Mouse (Mus musculus) liver, embryonic 14.5 days (tissue): Measurements from ENCODE around the gene Slc25a19. TPM values are rescaled to one million over a fixed set of nuclear protein-coding genes. Genes with fewer than 3 reads are reported as not detected.
"Not testable (repeated sequence)": the region's sequence is repeated elsewhere in the genome, so short reads cannot be mapped to it uniquely, and the experiment has no call there.

ENCODE experiments used
- ATAC-seq: fragments of 200-750 bp; cut with Nextera tagmentation; 2 replicates; pipeline ENCODE4 v1.8.0; 2017; ENCODE audit warnings: moderate number of reproducible peaks, mild to moderate bottlenecking, moderate library complexity; ENCODE audit not compliant: insufficient read depth
- DNase-seq, 3 experiments: peaks; one replicate each; pipeline ENCODE4 v3.0.0-alpha.2; 2012 to 2013; ENCODE audit warnings: low read depth in 3 of 3, low spot score in 3 of 3
- H3K27ac ChIP-seq: fragments of 300-500 bp; sonication (generic); 2 replicates; pipeline ENCODE4 v1.5.1; 2014; ENCODE audit warnings: moderate library complexity, mild to moderate bottlenecking, control low read depth, inconsistent platforms
- H3K27me3 ChIP-seq: fragments of 300-500 bp; sonication (generic); 2 replicates; pipeline ENCODE4 v1.6.1; 2014; ENCODE audit warnings: mild to moderate bottlenecking, low read length, moderate library complexity; ENCODE audit not compliant: control insufficient read depth, insufficient read depth
- H3K36me3 ChIP-seq: fragments of 300-500 bp; sonication (generic); replicated peaks from 2 replicates; pipeline ENCODE4 v1.6.1; 2014; ENCODE audit warnings: low read depth; ENCODE audit not compliant: control insufficient read depth, insufficient read depth
- H3K4me1 ChIP-seq, 2 experiments: fragments of 200-500 bp in 1 of 2; fragments of 300-500 bp in 1 of 2; sonication (generic) in 1 of 2; replicated peaks; 2 replicates each; pipeline ENCODE4 v1.6.1; 2012 to 2014; ENCODE audit warnings: antibody characterized with exemption in 1 of 2, inconsistent platforms in 1 of 2, low read length in 1 of 2; ENCODE audit not compliant: control insufficient read depth in 2 of 2, insufficient read depth in 2 of 2
- H3K4me2 ChIP-seq: fragments of 300-500 bp; sonication (generic); 2 replicates; pipeline ENCODE4 v1.6.1; 2014; ENCODE audit warnings: low read depth, mild to moderate bottlenecking, control low read depth, moderate library complexity
- H3K4me3 ChIP-seq, 2 experiments: fragments of 200-500 bp in 1 of 2; fragments of 300-500 bp in 1 of 2; sonication (generic) in 1 of 2; 2 replicates each; pipeline ENCODE4 v1.5.1; 2012 to 2014; ENCODE audit warnings: low read depth in 2 of 2, low read length in 2 of 2, mild to moderate bottlenecking in 2 of 2, control low read depth in 1 of 2, inconsistent platforms in 1 of 2, moderate library complexity in 1 of 2; ENCODE audit not compliant: insufficient read depth in 1 of 2
- H3K9ac ChIP-seq: fragments of 300-500 bp; sonication (generic); replicated peaks from 2 replicates; pipeline ENCODE4 v1.6.1; 2014; ENCODE audit warnings: mild to moderate bottlenecking, control low read depth, moderate library complexity
- H3K9me3 ChIP-seq: fragments of 300-500 bp; sonication (generic); 2 replicates; pipeline ENCODE4 v1.6.1; 2016; ENCODE audit warnings: low read length, mixed read lengths; ENCODE audit not compliant: control insufficient read depth
- CTCF ChIP-seq: IDR thresholded peaks from 2 replicates; pipeline ENCODE4 v1.5.1; 2016; ENCODE audit warnings: antibody characterized with exemption, low read depth, control low read depth
- EP300 ChIP-seq: IDR thresholded peaks from 2 replicates; pipeline ENCODE4 v1.6.1; 2016; ENCODE audit warnings: antibody characterized with exemption, low read depth
- WGBS: fragments of 180-500 bp; shearing (Covaris S2); extraction: QIAGEN DNeasy Blood & Tissue Kit; methylation state at CpG from one replicate; pipeline ENCODE4 v1.1.7; 2014; ENCODE audit not compliant: insufficient replicate concordance; 5-methylcytosine and 5-hydroxymethylcytosine counted together
- polyA plus RNA-seq, 2 experiments: library from polyadenylated mRNA; depleted of rRNA in 1 of 2; stranded (reverse) in 1 of 2; unstranded in 1 of 2; fragments of >200 nt; fragmentation: Nextera tagmentation in 1 of 2; extraction: Ambion mirVana in 1 of 2; gene quantifications; 2 replicates each; pipeline versions ENCODE4 v1.2.1 to v1.2.3; 2012 to 2014

Slc25a19 gene
- polyA plus RNA-seq, 2 experiments = 8.5 to 10.5 TPM

DNA sequence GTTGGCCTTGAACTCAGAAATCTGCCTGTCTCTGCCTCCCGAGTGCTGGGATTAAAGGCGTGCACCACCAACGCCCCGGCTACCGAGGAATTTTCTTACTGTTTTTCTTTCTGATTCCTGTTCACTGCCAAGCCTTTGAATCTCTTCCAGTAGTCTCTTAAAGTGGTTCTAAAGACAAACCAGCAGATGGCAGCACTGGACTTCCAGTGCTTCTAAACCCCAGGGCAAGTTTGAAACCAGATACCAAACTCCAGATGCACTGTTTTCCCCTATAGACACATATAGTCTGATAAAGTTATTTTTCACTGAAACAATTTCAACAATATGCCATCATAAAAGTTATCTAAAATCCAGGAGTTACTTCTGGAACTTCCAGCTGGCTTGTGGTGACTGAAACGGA is 19.4 kb upstream of the Slc25a19 start:
- Histone ChIP-seq H3K27me3 (no peaks in the 10 kb centered on the region), H3K9me3 (no peaks in the 10 kb centered on the region), H3K36me3 (peaks cover 9% of the 10 kb centered on the region), H3K27ac (no peak overlapping the region), H3K4me3 (no peak overlapping the region), H3K4me2 (no peak overlapping the region), H3K9ac (no peak overlapping the region), H3K4me1 (no peaks in the 10 kb centered on the region)
- no peak for TF ChIP-seq EP300
- TF ChIP-seq CTCF = peak; percentile 71
- 64% methylated on average over 6 of the region's 6 CpGs for WGBS
- no peak for ATAC-seq
- DNase-seq = peak; percentile 55 to 57 (median 55)

DNA sequence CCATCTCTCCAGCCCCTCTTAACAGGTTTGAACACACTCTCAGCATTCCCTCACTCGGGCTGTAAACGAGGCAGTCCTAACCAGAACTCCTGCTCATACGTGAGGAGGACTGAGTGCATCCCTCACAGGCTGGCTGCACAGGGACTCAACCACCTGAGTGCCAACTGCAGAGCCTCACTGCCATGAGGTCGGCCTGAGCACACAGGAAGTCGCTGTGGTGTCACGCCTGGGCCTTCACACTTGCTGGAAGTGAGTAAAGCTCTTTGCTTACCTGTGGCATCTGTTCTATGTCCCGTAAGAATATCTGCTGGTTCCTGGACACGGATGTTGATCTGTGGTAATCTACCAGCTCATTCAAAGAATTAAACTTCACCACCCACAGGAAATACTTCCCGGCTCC is 18.3 kb upstream of the Slc25a19 start:
- no peak overlapping the region for H3K27ac ChIP-seq
- TF ChIP-seq CTCF (no peak), EP300 (no peak)
- no peaks in the 10 kb centered on the region for H3K4me1 ChIP-seq
- no peak overlapping the region for H3K4me3 ChIP-seq
- no peak for ATAC-seq
- H3K27me3 ChIP-seq = no peaks in the 10 kb centered on the region
- H3K36me3 ChIP-seq = peaks cover 9% of the 10 kb centered on the region
- DNase-seq = no peak
- H3K9ac ChIP-seq = no peak overlapping the region
- no peak overlapping the region for H3K4me2 ChIP-seq
- no peaks in the 10 kb centered on the region for H3K9me3 ChIP-seq
- 81% methylated on average over 9 of the region's 9 CpGs for WGBS

DNA sequence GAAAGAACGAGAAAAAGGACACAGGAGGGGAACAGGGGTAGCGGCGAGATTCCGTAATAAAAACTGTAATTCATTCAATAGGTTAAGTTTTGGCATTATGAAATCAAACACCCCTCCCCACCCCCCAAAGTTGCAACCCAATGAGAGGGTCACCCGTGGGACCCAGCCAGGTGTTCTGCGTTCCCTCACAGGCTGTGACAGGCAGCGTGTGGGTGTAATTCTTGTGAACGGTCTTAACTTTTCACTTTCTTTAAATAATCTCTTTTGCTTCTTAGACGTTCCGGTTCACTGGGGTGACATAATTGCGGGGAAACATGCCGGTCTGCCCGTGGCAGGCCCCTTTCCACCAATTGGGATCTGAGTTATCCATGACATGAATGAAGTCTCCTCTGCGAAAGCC is 17.4 kb upstream of the Slc25a19 start:
- H3K9me3 ChIP-seq, DNase-seq, H3K27me3 ChIP-seq, H3K4me1 ChIP-seq, H3K27ac ChIP-seq, H3K4me2 ChIP-seq, H3K9ac ChIP-seq, ATAC-seq, H3K4me3 ChIP-seq, H3K36me3 ChIP-seq: not testable (repeated sequence)
- 89% methylated on average over 14 of the region's 14 CpGs for WGBS

DNA sequence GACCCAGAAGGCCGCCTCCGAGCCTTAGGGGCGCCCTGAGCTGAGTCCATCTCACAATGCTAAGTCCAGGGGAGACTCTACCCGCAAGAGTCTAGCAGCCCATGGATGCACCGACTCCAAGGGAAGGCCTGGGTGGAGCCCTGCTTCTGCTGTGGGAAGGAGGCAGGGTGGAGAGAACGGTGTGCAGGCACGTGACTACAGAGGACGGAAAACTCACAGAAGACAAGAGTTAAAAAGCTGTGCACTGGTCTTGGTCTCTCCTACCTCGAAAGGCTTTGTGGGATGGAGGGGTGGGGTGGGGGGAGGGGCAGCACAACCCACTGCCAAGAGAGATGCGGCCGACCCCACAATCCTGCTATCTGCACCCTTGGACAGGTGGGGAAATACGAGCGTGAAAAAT is 16.2 kb upstream of the Slc25a19 start:
- no peak for TF ChIP-seq EP300
- no peak for TF ChIP-seq CTCF
- Histone ChIP-seq H3K27me3 (no peaks in the 10 kb centered on the region), H3K4me2 (no peak overlapping the region), H3K36me3 (peaks cover 5% of the 10 kb centered on the region), H3K9me3 (no peaks in the 10 kb centered on the region), H3K4me3 (no peak overlapping the region), H3K9ac (no peak overlapping the region), H3K4me1 (peaks cover 0 to 4% of the 10 kb centered on the region in 2 experiments; a peak in 2 of 4 replicates), H3K27ac (no peak overlapping the region)
- no peak for DNase-seq
- no peak for ATAC-seq
- WGBS = 79% methylated on average over 13 of the region's 13 CpGs

DNA sequence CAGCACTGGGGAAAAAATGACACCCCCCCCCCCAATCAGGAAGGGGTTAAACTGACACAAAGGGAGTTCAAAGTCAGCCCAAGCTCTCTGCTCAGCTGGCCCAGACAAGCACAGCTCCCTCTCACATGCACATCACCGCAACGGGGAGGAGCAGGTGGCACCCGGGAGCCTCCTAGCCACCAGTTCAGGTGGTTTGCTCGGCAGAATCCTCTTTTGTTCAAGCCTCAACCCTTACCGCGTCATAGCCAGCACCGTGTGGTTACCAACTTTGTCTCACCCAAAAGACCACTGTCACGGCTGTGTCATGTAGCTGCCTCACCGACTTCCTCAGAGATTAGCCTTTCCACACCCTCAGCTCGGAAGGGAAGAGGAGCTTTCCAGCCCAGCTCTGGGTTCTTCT is 15.2 kb upstream of the Slc25a19 start:
- peaks cover 5% of the 10 kb centered on the region for H3K36me3 ChIP-seq
- H3K4me3 ChIP-seq = no peak overlapping the region
- TF ChIP-seq CTCF (no peak), EP300 (no peak)
- H3K9ac ChIP-seq = no peak overlapping the region
- no peaks in the 10 kb centered on the region for H3K9me3 ChIP-seq
- H3K4me2 ChIP-seq = no peak overlapping the region
- ATAC-seq (no peak), DNase-seq (no peak)
- H3K27me3 ChIP-seq = no peaks in the 10 kb centered on the region
- 41% methylated on average over 10 of the region's 10 CpGs for WGBS
- H3K4me1 ChIP-seq = peaks cover 0 to 4% of the 10 kb centered on the region in 2 experiments; a peak in 2 of 4 replicates
- H3K27ac ChIP-seq = no peak overlapping the region
